Mouse (Mus musculus) G1E (cell line): ENCODE data around the gene Tut4.

Experiments
- POLR2AphosphoS5 ChIP-seq: IDR thresholded peaks from 2 replicates; pipeline ENCODE4 v1.6.1; 2012; ENCODE audit warnings: low read depth, low read length, inconsistent platforms; ENCODE audit not compliant: insufficient replicate concordance
- TAL1 ChIP-seq: conservative IDR thresholded peaks from 2 replicates; pipeline ENCODE4 v1.6.1; 2012; ENCODE audit warnings: low read depth, low read length, inconsistent platforms, mixed read lengths

DNA sequence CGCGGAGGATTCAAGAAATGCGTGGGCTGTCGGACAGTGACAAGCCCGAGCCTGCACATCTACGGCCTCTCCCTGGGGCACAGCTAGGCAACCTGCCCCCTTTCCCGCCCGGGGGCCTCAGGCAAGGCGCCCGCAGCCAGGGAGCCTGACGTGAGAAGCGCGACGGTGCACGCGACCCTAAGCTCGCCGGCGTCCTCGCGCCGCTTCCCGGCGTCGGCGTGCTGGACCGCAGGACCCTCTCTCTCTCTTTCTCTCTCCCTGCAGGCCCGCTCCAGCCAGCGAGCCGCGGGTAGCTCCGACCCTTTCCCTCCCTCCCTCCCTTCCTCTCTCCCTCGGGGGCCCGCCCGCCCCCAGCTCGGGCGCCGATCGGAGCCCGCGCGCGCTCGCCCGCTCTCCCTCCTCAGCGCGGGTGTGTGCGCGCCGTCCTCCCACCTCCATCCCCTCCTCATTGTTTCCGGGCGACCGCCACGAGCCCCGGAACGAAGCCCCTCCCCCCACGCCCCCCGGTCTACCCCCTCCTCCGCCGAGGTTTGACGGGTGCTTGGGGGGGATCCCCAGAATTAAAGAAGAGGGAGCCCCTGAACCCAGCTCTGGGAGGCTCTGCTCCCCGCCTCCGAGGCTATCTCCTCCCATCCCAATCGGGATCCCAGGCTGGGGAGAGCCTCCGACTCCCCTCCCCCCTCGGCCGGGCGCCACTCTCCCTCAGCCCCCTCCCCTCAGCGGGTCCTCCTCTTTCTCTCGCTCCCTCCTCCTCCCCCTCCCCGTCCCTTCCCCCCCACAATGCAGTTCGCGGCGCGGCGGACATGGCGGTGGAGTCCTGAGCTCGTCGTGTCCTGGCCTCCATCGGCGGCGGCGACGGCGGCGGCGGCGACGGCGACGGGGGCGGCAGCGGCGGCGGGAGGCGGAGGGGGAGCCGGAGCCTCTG, at the start of gene Tut4:
- TF ChIP-seq POLR2AphosphoS5 = no peak
- no peak for TF ChIP-seq TAL1
